Comparison of ENCODE assay signal across 17 mouse cellular contexts in genomic region chr2:156251291-156251690, GRCm38 (mm10). TPM values are rescaled to one million over a fixed set of nuclear protein-coding genes. Genes with fewer than 3 reads are reported as not detected.
DNase-seq lines count a peak whose midpoint lies in the region; TF ChIP-seq lines count a peak whose summit lies in the region.
"Had no signal": no experiment of that assay in that cellular context is flagged by ENCODE, and none has a peak within 500 bp of the region (broad histone marks: within the 10 kb centered on the region; RNA-seq: fewer than 3 reads in every experiment).

No protein-coding gene starts in this region.

- no peak overlapping the region for H3K27ac ChIP-seq in liver, adult 2 months (replicated peaks; ENCODE audit: insufficient read depth, low read depth, low read length)
- H3K27ac ChIP-seq: embryonic facial prominence, embryonic 13.5 days; forebrain, embryonic 12.5 days; gastrocnemius, adult 2 months; hindbrain, embryonic 10.5 days had no signal

- no peak overlapping the region for H3K9ac ChIP-seq in liver, adult 2 months (ENCODE audit: low read depth, low read length)
- H3K9ac ChIP-seq: embryonic facial prominence, embryonic 13.5 days; forebrain, embryonic 12.5 days; heart, embryonic 12.5 days had no signal

- DNase-seq in kidney, adult 11 months, result peak; percentile 32
- DNase-seq in kidney, postnatal 10 days, result no peak
- DNase-seq in kidney, postnatal 14 days, result peak; percentile 34
- no peak for DNase-seq in kidney, postnatal 4 days
- DNase-seq in liver, adult 2 months (ENCODE audit: extremely low read depth, low read depth, low spot score), result peak; percentile 20
- DNase-seq in liver, result no peak
- no peak for DNase-seq in cerebellum, postnatal 10 days
- DNase-seq: adrenal gland, postnatal 10 days; cerebellum, adult 11-12 months; cerebellum, adult 9-10 months; cerebellum, postnatal 36 days; gastrocnemius, adult 2 months; gastrocnemius, postnatal 25 days had no signal

- TF ChIP-seq CTCF in liver, adult 2 months (IDR thresholded peaks at IDR 0.05; ENCODE audit: low read depth, low read length), result no peak

- H3K36me3 ChIP-seq in liver, adult 2 months (ENCODE audit: control insufficient read depth, insufficient read depth, low read length), result peaks cover 27% of the 10 kb centered on the region

- TF ChIP-seq POLR2A in liver, adult 2 months (IDR thresholded peaks at IDR 0.05; ENCODE audit: extremely low read depth, insufficient read depth, low read length), result no peak

- no peaks in the 10 kb centered on the region for H3K27me3 ChIP-seq in liver, adult 2 months (ENCODE audit: control insufficient read depth, insufficient read depth, low read length)
- H3K27me3 ChIP-seq: embryonic facial prominence, embryonic 13.5 days; forebrain, embryonic 12.5 days; heart, embryonic 12.5 days had no signal

- H3K4me3 ChIP-seq in liver, adult 2 months (ENCODE audit: insufficient read depth, low read depth, low read length), result no peak overlapping the region
- H3K4me3 ChIP-seq: embryonic facial prominence, embryonic 13.5 days; forebrain, embryonic 12.5 days; gastrocnemius, adult 2 months; heart, embryonic 12.5 days; hindbrain, embryonic 10.5 days had no signal

- WGBS in liver, adult 2 months, result 76% methylated on average over 1 of the region's 1 CpGs

- peaks cover 4% of the 10 kb centered on the region; the same call in 1 of the 2 replicates for H3K4me1 ChIP-seq in liver, adult 2 months (ENCODE audit: control insufficient read depth, insufficient read depth, low read length)
- H3K4me1 ChIP-seq: forebrain, embryonic 12.5 days; heart, embryonic 12.5 days; hindbrain, embryonic 10.5 days had no signal

- H3K79me2 ChIP-seq in liver, adult 2 months (ENCODE audit: control insufficient read depth, insufficient read depth, low read length), result no peaks in the 10 kb centered on the region

RNA-seq across cellular contexts. Expression of gene Phf20, which starts 55.0 kb away (rescaled TPM):
- 5.6 and 6.2 TPM in 2 replicates for total RNA-seq in liver, adult 2 months (2014; rRNA removed)
- 2.9 and 3.1 TPM in 2 replicates for polyA plus RNA-seq in liver, adult 2 months (2012; rRNA removed)

Comparison
In these comparisons a context has a peak if more than half of its experiments do, and no peak if none do; other contexts are left out.
1. DNase-seq: peak in kidney, adult 11 months (single experiment), kidney, postnatal 14 days (single experiment) and liver, adult 2 months (single experiment); none in kidney, postnatal 10 days (single experiment), kidney, postnatal 4 days (0 of 2), liver (single experiment) and cerebellum, postnatal 10 days (0 of 2).